Mouse (Mus musculus) intestine, embryonic 16.5 days (tissue): Measurements from ENCODE around the gene Ncf1. TPM values are rescaled to one million over a fixed set of nuclear protein-coding genes. Genes with fewer than 3 reads are reported as not detected.

Experiments
- ATAC-seq: fragments of 200-750 bp; cut with Nextera tagmentation; 2 replicates; pipeline ENCODE4 v1.8.0; 2017; ENCODE audit warnings: moderate TSS enrichment, moderate library complexity
- H3K27ac ChIP-seq: fragments of 300-500 bp; sonication (generic); 2 replicates; pipeline ENCODE4 v1.5.1; 2014; ENCODE audit warnings: mild to moderate bottlenecking, low read length
- H3K27me3 ChIP-seq: fragments of 300-500 bp; sonication (generic); replicated peaks from 2 replicates; pipeline ENCODE4 v1.6.1; 2014; ENCODE audit warnings: low read length, control low read depth, mixed read lengths; ENCODE audit not compliant: control insufficient read depth, insufficient read depth
- H3K36me3 ChIP-seq: fragments of 300-500 bp; sonication (generic); 2 replicates; pipeline ENCODE4 v1.6.1; 2014; ENCODE audit warnings: low read length, control low read depth; ENCODE audit not compliant: control insufficient read depth, insufficient read depth
- H3K4me1 ChIP-seq: fragments of 300-500 bp; sonication (generic); 2 replicates; pipeline ENCODE4 v1.6.1; 2014; ENCODE audit warnings: low read length, control low read depth, mixed read lengths; ENCODE audit not compliant: control insufficient read depth, insufficient read depth
- H3K4me2 ChIP-seq: fragments of 300-500 bp; sonication (generic); 2 replicates; pipeline ENCODE4 v1.6.1; 2014; ENCODE audit warnings: low read depth, low read length, control low read depth
- H3K4me3 ChIP-seq: fragments of 300-500 bp; sonication (generic); 2 replicates; pipeline ENCODE4 v1.5.1; 2014; ENCODE audit warnings: mild to moderate bottlenecking, low read length
- H3K9ac ChIP-seq: fragments of 300-500 bp; sonication (generic); 2 replicates; pipeline ENCODE4 v1.6.1; 2014; ENCODE audit warnings: low read depth, low read length
- H3K9me3 ChIP-seq: fragments of 300-500 bp; sonication (generic); 2 replicates; pipeline ENCODE4 v1.6.1; 2016; ENCODE audit warnings: low read length, control low read depth; ENCODE audit not compliant: control insufficient read depth
- WGBS: fragments of 180-500 bp; shearing (Covaris S2); extraction: QIAGEN DNeasy Blood & Tissue Kit; methylation state at CpG from one replicate; pipeline ENCODE4 v1.1.7; 2014; 5-methylcytosine and 5-hydroxymethylcytosine counted together
- polyA plus RNA-seq: library from polyadenylated mRNA; unstranded; fragments of >200 nt; fragmentation: Nextera tagmentation; extraction: Ambion mirVana; gene quantifications from 2 replicates; pipeline ENCODE4 v1.2.1, GENCODE M21; 2015

Ncf1 gene
- polyA plus RNA-seq, 1 experiment from 2014 or later = 6.6 TPM

GRCm38 (mm10) chr5:134176169-134176881 lies 53.1 kb downstream of the Ncf1 start, which contains the start of gene Rcc1l:
Gene Rcc1l (minus strand): TSS chr5:134176774.
- peak within 1 kb of the TSS; percentile 81 for H3K27ac ChIP-seq
- peak within 1 kb of the TSS; percentile 78 for H3K4me2 ChIP-seq
- ATAC-seq = peak; percentile 88
- H3K9me3 ChIP-seq = no peaks in the 10 kb centered on the region
- H3K9ac ChIP-seq = peak within 1 kb of the TSS; percentile 83
- 0 out of 2 replicates have a peak, but pooled peaks cover 4% of the 10 kb centered on the region for H3K36me3 ChIP-seq
- H3K4me3 ChIP-seq = peak within 1 kb of the TSS; percentile 89
- H3K27me3 ChIP-seq = no peaks in the 10 kb centered on the region
- WGBS = under 1% methylated on average over 58 of the region's 72 CpGs
- H3K4me1 ChIP-seq = peaks cover 6% of the 10 kb centered on the region

- H3K4me1 ChIP-seq = peaks cover 6% of the 10 kb centered on the region
- peak overlapping the region; percentile 83 for H3K9ac ChIP-seq
- peak overlapping the region; percentile 81 for H3K27ac ChIP-seq
- peak overlapping the region; percentile 78 for H3K4me2 ChIP-seq
- H3K27me3 ChIP-seq = no peaks in the 10 kb centered on the region
- peak overlapping the region; percentile 89 for H3K4me3 ChIP-seq
- ATAC-seq = peak; percentile 30
- 8% methylated on average over 10 of the region's 10 CpGs for WGBS
- no peaks in the 10 kb centered on the region for H3K9me3 ChIP-seq
- 0 out of 2 replicates have a peak, but pooled peaks cover 4% of the 10 kb centered on the region for H3K36me3 ChIP-seq
These were observed 53.7 kb downstream of the Ncf1 start for GRCm38 (mm10) chr5:134175696-134176095.

- 44% methylated on average over 4 of the region's 4 CpGs for WGBS
- Histone ChIP-seq H3K4me3 (no peak overlapping the region), H3K9me3 (no peaks in the 10 kb centered on the region), H3K4me2 (no peak overlapping the region), H3K27ac (no peak overlapping the region), H3K27me3 (no peaks in the 10 kb centered on the region), H3K36me3 (0 out of 2 replicates have a peak, but pooled peaks cover 4% of the 10 kb centered on the region), H3K9ac (no peak overlapping the region), H3K4me1 (peaks cover 6% of the 10 kb centered on the region)
- no peak for ATAC-seq
These were observed 56.2 kb downstream of the Ncf1 start for GRCm38 (mm10) chr5:134173206-134173605.

- H3K9ac ChIP-seq = no peak overlapping the region
- no peak overlapping the region for H3K4me3 ChIP-seq
- H3K9me3 ChIP-seq = no peaks in the 10 kb centered on the region
- H3K27me3 ChIP-seq = no peaks in the 10 kb centered on the region
- peaks cover 10% of the 10 kb centered on the region; the same call in 1 of the 2 replicates for H3K36me3 ChIP-seq
- H3K4me2 ChIP-seq = no peak overlapping the region
- H3K27ac ChIP-seq = no peak overlapping the region
- H3K4me1 ChIP-seq = 0 out of 2 replicates have a peak, but pooled peaks cover under 1% of the 10 kb centered on the region
- ATAC-seq = 0 out of 2 replicates have a peak, but pooled peaks have one; percentile 25
- 88% methylated on average over 8 of the region's 8 CpGs for WGBS
These were observed 59.3 kb downstream of the Ncf1 start for GRCm38 (mm10) chr5:134170167-134170566.

Other genes with a start within 250 kb of the Ncf1 start
- 6.7 and 8.2 TPM in 2 replicates for gene Castor2, start 129.9 kb downstream of the Ncf1 start, polyA plus RNA-seq
- gene Rcc1l, start 52.9 kb downstream of the Ncf1 start, polyA plus RNA-seq = 26.6 and 28.5 TPM in 2 replicates
- gene Gtf2ird2, start 45.6 kb downstream of the Ncf1 start, polyA plus RNA-seq = 7.0 TPM in 2 replicates
- gene Gtf2i, start 85.1 kb upstream of the Ncf1 start, polyA plus RNA-seq = 86.7 and 91.5 TPM in 2 replicates
- gene Gtf2ird1, start 227.1 kb upstream of the Ncf1 start, polyA plus RNA-seq = 66.5 and 66.6 TPM in 2 replicates